Mouse (Mus musculus) E14TG2a.4 (cell line): Measurements from ENCODE around the gene Mybbp1a.

Experiments
- CTCF ChIP-seq: conservative IDR thresholded peaks from 2 replicates; pipeline ENCODE4 v1.5.1; 2014; ENCODE audit warnings: low read length
- NANOG ChIP-seq: IDR thresholded peaks from 2 replicates; pipeline ENCODE4 v1.6.1; 2014; ENCODE audit warnings: borderline replicate concordance, low read length, mixed read lengths

DNA sequence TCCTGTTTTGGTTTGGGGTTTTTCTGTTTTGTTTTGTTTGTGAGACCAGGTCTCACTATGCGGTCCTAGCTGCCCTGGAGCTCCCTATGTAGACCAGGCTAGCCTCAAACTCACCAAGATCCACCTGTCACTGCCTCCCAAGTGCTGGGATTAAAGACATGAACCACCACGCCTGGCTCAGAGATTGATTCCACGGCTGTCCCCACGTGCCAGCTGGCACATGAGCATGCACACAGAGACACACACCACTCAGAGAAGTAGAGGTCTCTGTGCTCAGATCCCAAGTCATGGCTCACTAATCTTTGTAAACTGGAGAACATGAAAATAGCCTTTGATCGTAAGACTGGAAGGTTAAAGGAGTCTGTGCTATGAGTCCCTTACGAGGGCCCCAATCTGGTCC is 22.1 kb upstream of the Mybbp1a start:
- TF ChIP-seq CTCF = no peak
- no peak for TF ChIP-seq NANOG
